Mouse (Mus musculus) lung, adult 18-20 months (tissue): ENCODE data around the gene Syngr4.
A peak's percentile ranks its signal among the peaks of the same experiment; 100 is the strongest.
"Not testable (repeated sequence)": the region's sequence is repeated elsewhere in the genome, so short reads cannot be mapped to it uniquely, and the experiment has no call there.

Source experiments
- DNase-seq, 2 experiments: peaks; one replicate each; pipeline ENCODE4 v3.0.0; 2022; ENCODE audit warnings: mixed read lengths in 2 of 2

Gene Syngr4

GRCm38 (mm10) chr7:45896517-45897257, at the start of gene Syngr4, which contains the start of gene Tmem143:
Gene Syngr4 (minus strand): TSS chr7:45896714.
Gene Tmem143 (plus strand): TSS chr7:45896941.
- DNase-seq: peak; percentile 98

GRCm38 (mm10) chr7:45943280-45943679, 46.8 kb upstream of the Syngr4 start:
- not testable (repeated sequence) for DNase-seq

- DNase-seq: no peak
These were observed 45.5 kb upstream of the Syngr4 start for GRCm38 (mm10) chr7:45941986-45942385.

GRCm38 (mm10) chr7:45939836-45940235, 43.3 kb upstream of the Syngr4 start:
- no peak for DNase-seq

GRCm38 (mm10) chr7:45935114-45935513, 38.6 kb upstream of the Syngr4 start:
- peak; percentile 45 to 62 for DNase-seq

GRCm38 (mm10) chr7:45933766-45934165, 37.3 kb upstream of the Syngr4 start:
- not testable (repeated sequence) for DNase-seq

GRCm38 (mm10) chr7:45929688-45930087, 33.2 kb upstream of the Syngr4 start:
- no peak for DNase-seq

- DNase-seq: no peak
These were observed 32.2 kb upstream of the Syngr4 start for GRCm38 (mm10) chr7:45928626-45929295.

GRCm38 (mm10) chr7:45924429-45924816, 27.9 kb upstream of the Syngr4 start:
- DNase-seq: peak; percentile 37 to 46

- DNase-seq: peak; percentile 86
These were observed 27.4 kb upstream of the Syngr4 start, which contains the start of gene Ccdc114 for GRCm38 (mm10) chr7:45923762-45924428. Gene Ccdc114 (plus strand): TSS chr7:45924072.

- DNase-seq: peak; percentile 97
These were observed 26.6 kb upstream of the Syngr4 start for GRCm38 (mm10) chr7:45922928-45923761.

- no peak for DNase-seq
These were observed 25.6 kb upstream of the Syngr4 start for GRCm38 (mm10) chr7:45921950-45922600.

GRCm38 (mm10) chr7:45921242-45921621, 24.7 kb upstream of the Syngr4 start, which contains the start of gene Emp3:
Gene Emp3 (minus strand): TSS chr7:45921404.
- DNase-seq: peak; percentile 54 to 64

GRCm38 (mm10) chr7:45920583-45921241, 24.2 kb upstream of the Syngr4 start:
- DNase-seq: peak; percentile 43 to 48

GRCm38 (mm10) chr7:45919761-45920160, 23.2 kb upstream of the Syngr4 start:
- DNase-seq: no peak

GRCm38 (mm10) chr7:45919083-45919671, 22.7 kb upstream of the Syngr4 start:
- no peak for DNase-seq

- DNase-seq: no peak
These were observed 21.4 kb upstream of the Syngr4 start for GRCm38 (mm10) chr7:45917926-45918325.

GRCm38 (mm10) chr7:45917004-45917704, 20.6 kb upstream of the Syngr4 start:
- DNase-seq: no peak

GRCm38 (mm10) chr7:45916056-45917003, 19.8 kb upstream of the Syngr4 start:
- DNase-seq: peak; percentile 79 to 82
